Mouse (Mus musculus) c-Kit-negative CD71-positive TER-119-positive erythroid progenitor cells, embryonic 14.5 days (primary cell): Measurements from ENCODE around the gene Fank1.
A peak's percentile ranks its signal among the peaks of the same experiment; 100 is the strongest.
"Not testable (repeated sequence)": the region's sequence is repeated elsewhere in the genome, so short reads cannot be mapped to it uniquely, and the experiment has no call there.

Experiments used
- DNase-seq: peaks from one replicate; pipeline ENCODE4 v3.0.0-alpha.2; 2013; ENCODE audit warnings: low read depth, low spot score

Fank1 gene

GRCm38 (mm10) chr7:133828514-133828913 is 51.9 kb downstream of the Fank1 start:
- no peak for DNase-seq

GRCm38 (mm10) chr7:133829579-133829978 is 52.9 kb downstream of the Fank1 start:
- DNase-seq: no peak

DNA sequence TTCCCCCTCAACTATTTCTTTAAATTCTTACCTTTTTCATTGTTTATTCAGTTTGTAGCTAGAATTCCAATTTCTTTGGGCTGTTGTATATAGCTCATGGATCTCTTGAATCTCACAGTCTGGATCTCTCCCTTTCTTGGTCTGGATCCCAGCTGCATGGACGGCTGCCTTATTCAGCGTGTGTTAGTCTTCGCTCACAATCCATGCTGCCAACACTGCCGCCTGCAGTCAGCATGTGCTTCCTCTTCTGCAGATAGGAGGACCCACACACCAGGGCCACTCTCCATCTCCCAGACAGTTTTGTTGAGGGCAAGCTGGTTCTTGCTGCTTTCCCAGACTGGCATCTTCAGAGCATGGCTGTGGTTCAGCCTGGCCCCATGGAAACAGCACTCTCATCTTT is 62.9 kb downstream of the Fank1 start:
- DNase-seq: no peak

GRCm38 (mm10) chr7:133842079-133842478 is 65.4 kb downstream of the Fank1 start:
- DNase-seq: no peak

DNA sequence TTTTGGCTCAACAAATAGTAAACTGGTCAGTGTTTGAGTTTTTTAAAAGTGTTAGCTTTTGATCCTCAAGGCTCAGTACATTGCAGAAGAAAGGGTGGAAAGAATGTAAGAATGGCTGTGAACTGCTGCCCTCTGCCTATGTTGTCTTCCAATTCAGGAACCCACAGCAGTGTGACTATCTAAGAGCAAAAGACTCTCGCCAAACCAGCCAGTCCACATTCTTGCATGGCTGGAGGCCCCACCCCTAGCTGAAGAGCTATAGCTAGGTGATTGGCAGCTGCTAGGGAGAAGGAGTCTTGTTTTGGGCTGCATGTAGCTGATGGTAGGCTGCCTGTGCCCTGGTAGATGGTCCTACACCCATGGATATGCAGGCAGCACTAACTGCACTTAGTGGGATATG is 70.5 kb downstream of the Fank1 start:
- DNase-seq: no peak

DNA sequence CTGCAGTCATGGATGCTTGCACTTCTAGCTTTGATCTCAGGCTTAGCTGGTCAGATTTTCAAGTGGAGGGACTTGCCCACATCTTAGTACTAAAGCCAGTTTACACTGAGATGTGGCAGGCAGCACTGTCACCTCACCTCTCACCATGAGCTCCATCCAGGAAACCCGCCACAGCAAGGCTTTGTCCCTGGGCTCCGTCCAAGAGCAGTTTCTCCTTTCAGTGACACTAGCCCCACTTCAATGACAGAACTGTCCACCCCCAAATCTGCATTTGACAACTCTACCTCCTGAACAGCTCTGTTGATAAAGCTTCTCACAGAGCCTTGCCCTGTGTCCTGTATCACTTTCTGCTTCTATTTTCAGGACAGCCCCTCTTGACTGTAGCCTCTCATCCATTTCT is 71.5 kb downstream of the Fank1 start:
- no peak for DNase-seq

DNA sequence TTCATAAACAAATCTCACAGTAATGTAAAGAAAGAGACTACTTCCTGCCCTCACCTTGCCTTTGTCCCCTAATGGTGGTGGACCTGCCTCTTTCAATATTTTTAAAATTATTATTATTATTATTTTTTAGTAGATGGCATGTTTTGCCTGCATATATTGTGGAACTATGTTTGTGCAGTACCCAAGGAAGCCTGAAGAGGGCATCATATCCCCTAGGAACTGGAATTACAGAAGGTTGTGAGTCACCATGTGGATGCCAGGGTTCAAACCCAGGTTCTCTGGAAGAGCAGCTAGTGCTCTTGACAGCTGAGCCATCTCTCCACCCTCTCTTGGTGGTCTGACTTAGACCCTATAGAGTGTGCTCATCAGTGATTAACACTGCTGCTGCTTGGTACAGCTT is 74.1 kb downstream of the Fank1 start:
- DNase-seq: no peak

GRCm38 (mm10) chr7:133856278-133856677 is 79.6 kb downstream of the Fank1 start:
- DNase-seq: peak; percentile 9

DNA sequence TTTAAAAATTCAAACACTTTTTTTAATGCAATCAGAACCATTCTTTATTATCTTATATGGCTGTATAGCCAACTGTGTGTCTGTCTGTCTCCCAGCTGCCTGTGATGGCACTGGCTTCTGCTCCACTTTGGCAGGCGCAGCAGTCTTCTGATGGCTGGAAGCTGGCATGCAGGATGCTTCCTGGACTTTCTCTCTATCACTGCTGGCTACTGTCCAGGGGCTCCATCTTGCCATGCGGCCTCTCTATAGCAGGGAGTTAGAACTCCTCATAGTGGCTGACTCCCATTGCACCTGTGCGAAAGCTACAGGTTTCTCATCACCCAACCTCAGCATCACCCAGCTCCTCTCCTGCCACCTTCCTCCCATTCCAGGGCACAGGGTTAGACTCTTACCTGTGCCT is 81.8 kb downstream of the Fank1 start:
- DNase-seq: no peak

DNA sequence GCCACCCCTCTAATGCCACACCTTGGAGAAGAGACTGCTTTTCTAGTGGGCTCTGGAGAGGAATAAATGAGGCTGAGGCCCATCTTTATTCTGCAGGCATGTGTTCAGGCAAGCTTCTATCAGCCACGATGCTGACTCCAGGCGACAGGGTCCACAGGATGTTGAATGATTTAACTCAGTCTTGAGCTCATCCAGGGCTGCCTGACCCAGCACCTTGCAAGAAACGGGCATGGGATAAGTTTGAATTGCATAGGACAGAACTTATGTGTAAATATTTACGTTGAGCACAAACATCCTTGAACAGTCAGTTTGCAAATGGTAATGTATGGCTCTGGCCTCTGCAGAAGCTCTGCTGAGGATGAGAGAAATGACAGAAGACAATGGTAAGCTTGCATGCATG is 82.9 kb downstream of the Fank1 start:
- DNase-seq: no peak

GRCm38 (mm10) chr7:133862233-133862632 is 85.6 kb downstream of the Fank1 start:
- no peak for DNase-seq

DNA sequence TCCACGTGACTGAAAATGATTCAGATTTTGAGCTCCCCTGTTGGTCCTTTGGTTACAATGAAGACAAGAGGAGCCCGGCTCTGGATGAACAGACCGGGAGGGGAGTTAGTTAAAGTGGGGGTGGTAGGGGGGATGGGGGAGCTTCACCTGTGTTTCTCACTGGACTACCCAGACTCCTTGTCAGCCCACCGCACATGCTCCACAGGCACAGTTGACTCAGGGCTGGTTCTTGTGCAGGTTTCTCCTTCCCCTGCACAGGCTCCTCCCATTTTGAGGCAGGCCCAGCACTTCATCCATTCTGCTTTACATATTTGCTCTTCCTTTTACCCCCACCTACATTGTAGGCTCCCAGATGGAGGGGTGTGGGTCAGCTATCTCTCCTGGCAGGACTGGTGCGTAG is 86.1 kb downstream of the Fank1 start:
- DNase-seq: no peak

DNA sequence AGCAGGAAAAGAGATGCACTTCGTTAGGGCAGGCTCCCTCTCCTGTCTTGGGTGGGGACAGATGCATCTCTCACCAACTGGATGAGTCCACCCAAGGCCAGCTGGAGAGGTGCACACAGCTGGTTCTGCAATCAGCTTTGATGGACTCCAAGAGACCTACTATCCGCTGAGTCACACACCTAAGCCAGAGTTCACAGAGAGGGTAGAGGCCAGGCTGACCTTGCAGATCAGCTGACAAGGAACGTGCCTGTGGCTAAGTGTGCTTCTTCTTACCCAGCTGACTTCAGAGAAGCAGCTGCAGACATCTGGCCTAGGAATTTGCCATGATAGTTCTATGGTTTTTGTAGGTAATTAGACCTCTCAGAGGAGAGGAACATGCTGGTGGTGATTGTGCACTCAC is 86.5 kb downstream of the Fank1 start:
- DNase-seq: no peak

- DNase-seq: no peak
These were observed 87.0 kb downstream of the Fank1 start for GRCm38 (mm10) chr7:133863684-133864083.

DNA sequence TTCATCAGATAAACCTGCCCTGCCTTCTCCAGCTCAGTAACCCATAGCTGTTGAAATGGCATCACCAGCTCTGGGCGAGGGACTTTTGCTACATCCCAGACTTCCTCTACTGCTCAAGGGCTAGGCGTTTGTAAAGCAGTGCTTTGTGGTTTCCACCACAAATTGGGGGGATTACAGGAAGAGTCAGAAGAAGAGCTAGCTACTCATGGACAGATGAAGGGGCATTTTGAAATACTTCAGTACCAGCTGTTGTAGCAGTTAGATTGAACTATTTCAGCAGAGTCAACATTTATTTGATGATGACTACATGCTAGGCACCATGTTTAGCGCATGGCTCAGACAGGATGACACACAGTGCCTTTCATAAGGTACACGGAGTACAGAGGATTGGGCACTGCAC is 93.6 kb downstream of the Fank1 start:
- no peak for DNase-seq

DNA sequence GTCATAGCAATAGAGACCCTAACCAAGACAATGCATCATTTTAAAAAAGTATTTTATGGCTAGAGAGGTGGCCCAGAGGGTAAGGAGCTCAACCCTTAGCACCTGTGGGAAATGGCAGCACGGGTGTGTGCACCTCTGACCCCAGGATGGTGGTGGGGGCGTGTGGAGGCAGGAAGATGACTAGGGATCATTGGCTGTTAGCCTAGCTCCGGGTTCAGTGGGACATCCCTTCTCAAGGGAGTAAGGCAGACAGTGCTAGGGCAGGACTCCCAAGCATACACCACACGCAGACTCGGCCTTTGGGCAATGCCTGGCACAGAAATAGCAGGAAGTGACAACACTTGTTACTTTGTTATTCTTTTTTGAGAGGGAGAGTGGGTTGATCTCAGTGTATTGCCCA is 96.0 kb downstream of the Fank1 start:
- DNase-seq: no peak

DNA sequence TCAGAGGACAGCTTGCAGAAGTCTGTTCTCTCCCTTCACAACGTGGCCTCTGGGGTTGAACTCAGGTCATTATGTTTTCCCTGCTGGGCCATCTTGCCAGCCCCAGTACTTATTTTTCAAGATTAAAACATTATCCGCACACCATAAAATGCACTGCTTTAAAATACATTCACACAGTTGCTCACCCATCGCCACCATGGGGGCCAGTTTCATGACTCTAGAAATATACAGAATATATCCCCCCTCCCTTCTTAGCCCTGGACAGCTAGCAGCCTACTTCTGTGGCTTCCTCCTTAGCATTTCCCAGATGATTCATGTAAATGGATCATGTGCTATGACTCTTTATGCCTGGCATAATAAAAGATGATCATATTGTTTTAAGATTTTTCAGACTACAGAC is 99.5 kb downstream of the Fank1 start:
- DNase-seq: no peak

DNA sequence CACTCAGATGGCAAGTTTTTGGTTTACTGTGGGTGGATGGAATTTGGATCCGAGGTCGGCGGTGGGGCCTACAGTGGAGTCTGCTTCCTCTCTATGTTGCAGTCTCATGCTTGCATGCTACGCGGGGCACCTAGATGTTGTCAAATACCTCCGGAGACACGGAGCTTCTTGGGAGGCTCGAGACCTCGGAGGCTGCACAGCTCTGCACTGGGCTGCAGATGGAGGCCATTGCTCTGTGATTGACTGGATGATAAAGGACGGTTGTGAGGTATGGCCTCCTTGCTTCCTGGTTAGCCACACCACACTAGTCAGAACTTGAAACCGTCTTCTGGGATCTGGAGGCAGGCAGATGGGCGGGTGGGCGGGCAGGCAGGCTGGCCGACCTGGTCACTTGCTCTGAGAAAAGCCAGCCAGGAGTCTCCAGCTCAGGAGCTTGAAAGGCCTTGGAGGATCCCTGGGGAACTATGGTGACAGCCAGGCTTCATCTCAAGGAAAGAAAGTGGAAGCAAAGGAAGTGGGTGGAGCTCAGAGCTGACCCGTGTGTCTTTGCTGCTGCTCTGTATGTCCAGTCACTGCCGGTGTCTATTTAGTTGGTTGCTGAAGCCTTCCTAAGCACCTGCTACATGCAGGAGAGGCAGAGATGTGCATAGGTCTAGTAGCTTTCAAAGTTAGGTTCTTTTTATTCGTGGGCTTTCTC is 100.1 kb downstream of the Fank1 start:
- DNase-seq: no peak

DNA sequence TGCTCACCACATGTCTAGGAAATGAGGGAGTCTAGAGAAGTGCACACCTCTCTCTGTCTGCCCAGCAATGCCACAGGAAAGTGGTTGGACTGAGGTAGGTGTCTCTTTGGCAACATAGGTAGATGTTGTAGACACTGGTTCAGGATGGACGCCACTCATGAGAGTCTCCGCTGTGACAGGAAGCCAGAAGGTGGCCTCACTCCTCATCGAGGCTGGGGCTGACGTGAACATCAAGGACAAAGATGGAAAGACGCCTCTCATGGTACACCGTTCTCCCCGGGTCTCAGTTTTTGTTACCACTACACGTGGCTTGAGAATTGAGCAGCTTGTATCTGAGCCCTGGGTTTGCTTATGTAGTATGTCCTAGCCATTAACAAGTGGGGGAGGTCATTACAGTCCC is 103.1 kb downstream of the Fank1 start:
- DNase-seq: no peak

DNA sequence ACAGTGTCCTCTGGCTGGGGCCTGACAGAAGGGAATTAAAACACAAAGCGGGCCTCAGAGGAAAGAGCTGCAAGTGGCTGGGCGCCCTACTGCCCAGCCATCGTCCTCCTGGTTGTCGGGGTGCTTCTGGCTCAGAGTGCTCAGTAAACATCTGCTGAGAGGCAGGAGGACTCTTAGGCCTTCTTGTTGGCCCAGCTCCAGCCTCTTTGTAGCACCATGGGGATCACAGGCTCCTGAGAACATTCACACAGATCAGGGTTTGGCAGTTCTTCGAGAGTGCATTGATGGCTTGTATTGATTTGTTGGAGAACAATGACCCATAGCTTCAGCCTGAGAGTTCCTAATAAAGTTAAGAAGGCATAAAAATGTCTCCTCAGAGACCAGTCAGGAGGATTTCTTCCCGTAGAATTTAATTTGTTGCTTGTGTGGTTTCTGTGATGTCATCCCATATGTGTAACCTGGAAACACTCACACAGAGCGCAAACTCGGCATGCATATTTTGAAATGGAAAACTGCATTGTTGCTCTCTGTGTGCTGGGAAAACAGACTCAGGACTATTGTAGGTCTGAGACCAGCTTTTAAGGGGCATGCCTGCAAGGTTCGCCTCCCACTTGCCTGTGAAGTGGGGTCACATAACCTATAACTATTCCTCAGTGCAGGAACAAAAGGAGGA is 108.2 kb downstream of the Fank1 start:
- not testable (repeated sequence) for DNase-seq

GRCm38 (mm10) chr7:133888926-133889920 is 112.6 kb downstream of the Fank1 start:
- no peak for DNase-seq

GRCm38 (mm10) chr7:133889986-133890385 is 113.3 kb downstream of the Fank1 start:
- DNase-seq: no peak
